Mouse (Mus musculus) thymus, adult 2 months (tissue): ENCODE measurements around the gene Lmna.

ENCODE experiments used
- CTCF ChIP-seq: fragments of 200-500 bp; IDR thresholded peaks from 2 replicates; pipeline ENCODE4 v1.5.1; 2012; ENCODE audit warnings: mild to moderate bottlenecking, control low read depth, low read length, moderate library complexity, borderline replicate concordance; ENCODE audit not compliant: control insufficient read depth, poor library complexity, insufficient read depth; ENCODE audit errors: extremely low read depth
- POLR2A ChIP-seq: fragments of 200-500 bp; IDR thresholded peaks from 2 replicates; pipeline ENCODE4 v1.6.1; 2012; ENCODE audit warnings: mild to moderate bottlenecking, low read length, control low read depth, moderate library complexity; ENCODE audit not compliant: control insufficient read depth, poor library complexity, insufficient read depth; ENCODE audit errors: extremely low read depth

DNA sequence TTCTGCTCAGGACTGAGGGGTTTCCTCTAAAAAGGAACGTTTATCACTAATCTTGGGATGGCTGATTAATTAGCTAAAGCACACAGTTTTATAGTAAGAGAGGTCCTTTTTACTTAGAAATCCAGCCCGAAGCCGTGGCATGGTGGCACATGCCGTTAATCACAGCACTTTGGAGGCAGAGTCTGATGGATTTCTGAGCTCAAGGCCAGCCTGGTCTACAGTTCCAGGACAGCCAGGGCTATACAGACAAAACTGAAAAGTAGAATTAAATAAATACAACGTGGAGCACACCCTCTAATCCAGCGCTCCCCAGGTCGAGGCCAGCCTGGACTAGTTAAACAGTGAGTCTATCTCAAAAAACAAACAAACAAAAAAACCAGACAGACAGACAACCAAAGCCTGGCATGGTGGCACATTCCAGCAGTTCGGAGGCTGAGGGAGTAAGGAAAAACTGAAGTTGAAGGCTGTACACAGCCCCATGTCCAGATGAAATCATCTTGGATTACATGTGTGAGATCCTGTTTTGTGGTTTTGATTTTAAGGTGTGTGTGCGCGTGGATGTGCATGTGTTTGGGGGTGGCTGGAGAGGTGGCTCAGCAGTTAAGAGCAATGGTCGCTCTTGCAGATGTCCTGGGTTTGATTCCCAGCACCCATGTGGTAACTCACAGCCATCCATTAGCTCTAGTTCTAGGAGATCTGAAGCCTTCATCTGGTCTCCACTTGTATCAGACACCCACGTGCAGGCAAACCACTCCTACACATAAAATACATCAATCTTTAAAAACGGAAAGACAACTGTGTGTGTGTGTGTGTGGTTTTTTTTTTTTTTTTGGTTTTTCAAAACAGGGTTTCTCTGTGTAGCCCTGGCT is 899 bp upstream of the Lmna start:
- TF ChIP-seq CTCF (no peak), POLR2A (no peak)
